Mouse (Mus musculus): ENCODE data around the gene Olfr1230. TPM values are rescaled to one million over a fixed set of nuclear protein-coding genes. Genes with fewer than 3 reads are reported as not detected.

The Olfr1230 gene
- total RNA-seq (2015; ENCODE audit: low replicate concordance) (not detected in 2 replicates), total RNA-seq (2017; ENCODE audit: low replicate concordance) (not detected in 2 replicates)

DNA sequence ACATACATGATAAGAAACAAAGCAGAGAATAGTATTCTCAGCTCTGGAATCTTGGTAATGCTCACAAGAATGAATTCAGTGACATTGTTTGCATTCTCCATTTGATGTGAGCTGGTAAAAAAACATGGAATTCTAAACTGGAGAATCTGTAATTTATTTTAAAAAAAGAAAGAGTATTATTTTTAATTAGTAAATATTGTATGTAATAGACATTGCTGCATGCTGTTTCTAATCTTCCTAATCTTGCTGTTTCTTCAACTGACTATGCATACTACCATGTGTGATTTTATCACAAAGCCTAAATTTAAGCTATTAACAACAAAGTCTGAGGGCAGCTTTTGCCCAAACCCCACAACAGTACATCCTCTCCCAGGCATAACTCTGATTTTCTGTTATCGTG, at the start of gene Olfr1230:
TSS of gene Olfr1230 (minus strand) at position 101 of the 400 bp plus-strand sequence.
- ATAC-seq (replicated peaks; ENCODE audit: low FRiP score, poor library complexity, severe bottlenecking), result no peak

- ATAC-seq (replicated peaks; ENCODE audit: low FRiP score, poor library complexity, severe bottlenecking), result no peak
Observed at GRCm38 (mm10) chr2:89342298-89342697, 45.2 kb upstream of the Olfr1230 start, which contains the start of gene Olfr1233. Olfr1233 (minus strand) TSS chr2:89342398.

DNA sequence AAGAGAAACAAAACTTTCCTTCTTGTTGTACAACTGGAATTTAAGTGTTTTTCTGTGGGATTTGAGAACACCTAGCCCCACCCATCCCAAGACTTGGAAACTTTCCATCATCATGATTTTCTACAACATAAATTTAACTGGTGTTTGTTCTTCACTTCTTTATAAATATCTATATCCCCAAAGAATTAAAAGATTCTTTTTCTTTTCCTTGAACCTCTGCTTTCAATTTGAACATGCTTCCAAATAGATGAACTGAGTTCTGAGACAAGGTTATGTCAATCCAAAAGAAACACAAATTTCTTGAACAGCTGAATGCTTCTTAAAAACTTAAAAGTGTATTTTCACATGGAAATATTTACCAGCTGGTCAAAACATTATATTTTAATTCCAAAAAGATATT, 32.5 kb upstream of the Olfr1230 start, which contains the start of gene Olfr1232:
TSS of gene Olfr1232 (minus strand) at position 101 of the 400 bp plus-strand sequence.
- ATAC-seq (replicated peaks; ENCODE audit: low FRiP score, poor library complexity, severe bottlenecking), result no peak

DNA sequence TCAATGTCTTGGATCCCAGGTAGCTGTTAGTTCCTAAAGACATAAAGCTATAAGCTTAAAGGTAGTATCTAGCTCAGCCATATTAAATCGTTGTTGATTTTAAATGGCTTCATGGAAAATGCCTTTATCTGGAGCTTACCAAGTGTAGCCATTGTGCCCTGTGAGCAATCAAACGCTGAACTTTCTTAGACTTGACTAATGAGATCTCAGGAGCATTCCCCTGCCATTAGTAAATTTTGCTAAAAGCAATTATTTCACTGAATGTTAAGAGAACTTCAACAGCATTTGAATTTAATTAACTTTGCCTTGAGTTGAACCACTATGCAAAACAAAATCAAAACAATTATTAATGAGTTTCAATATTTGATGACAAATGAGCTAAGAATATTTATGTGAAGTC, 9.9 kb upstream of the Olfr1230 start, which contains the start of gene Olfr1231:
TSS of gene Olfr1231 (minus strand) at position 101 of the 400 bp plus-strand sequence.
- ATAC-seq (replicated peaks; ENCODE audit: low FRiP score, poor library complexity, severe bottlenecking), result no peak

DNA sequence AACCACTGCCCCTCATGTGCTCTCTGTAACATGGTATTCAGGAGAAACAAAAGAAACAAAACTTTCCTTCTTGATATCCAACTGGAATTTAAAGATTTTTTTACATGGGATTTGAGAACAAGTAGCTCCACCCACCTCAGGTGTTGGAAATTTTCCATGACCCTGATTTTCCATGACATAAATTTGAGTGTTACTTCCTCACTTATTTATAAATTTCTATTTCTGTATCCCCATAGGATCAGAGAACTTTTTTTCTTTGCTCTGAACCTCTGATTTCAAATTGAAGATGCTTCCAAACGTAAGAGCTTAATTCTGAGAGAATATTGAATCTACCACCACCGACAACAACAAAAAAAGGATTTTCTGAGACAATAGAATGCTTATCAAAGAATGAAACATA, 9.2 kb downstream of the Olfr1230 start, which contains the start of gene Olfr1229:
TSS of gene Olfr1229 (minus strand) at position 101 of the 400 bp plus-strand sequence.
- ATAC-seq (replicated peaks; ENCODE audit: low FRiP score, poor library complexity, severe bottlenecking), result no peak

- no peak for ATAC-seq (replicated peaks; ENCODE audit: low FRiP score, poor library complexity, severe bottlenecking)
Observed at GRCm38 (mm10) chr2:89253962-89254361, 43.1 kb downstream of the Olfr1230 start, which contains the start of gene Olfr1228. Olfr1228 (minus strand) TSS chr2:89254062.

Other genes starting within 250 kb of the Olfr1230 start
- not detected in 2 replicates for gene Olfr1218, start 236.1 kb downstream of the Olfr1230 start, total RNA-seq (2015; ENCODE audit: low replicate concordance)
- gene Olfr1218, start 236.1 kb downstream of the Olfr1230 start, total RNA-seq (2017; ENCODE audit: low replicate concordance), result not detected in 2 replicates
- gene Olfr1219, start 213.8 kb downstream of the Olfr1230 start, total RNA-seq (2015; ENCODE audit: low replicate concordance), result not detected in 2 replicates
- not detected in 2 replicates for gene Olfr1219, start 213.8 kb downstream of the Olfr1230 start, total RNA-seq (2017; ENCODE audit: low replicate concordance)
- gene Olfr1220, start 190.4 kb downstream of the Olfr1230 start, total RNA-seq (2015; ENCODE audit: low replicate concordance), result not detected in 2 replicates
- gene Olfr1220, start 190.4 kb downstream of the Olfr1230 start, total RNA-seq (2017; ENCODE audit: low replicate concordance), result not detected in 2 replicates
- not detected in 2 replicates for gene Olfr1221, start 180.0 kb downstream of the Olfr1230 start, total RNA-seq (2015; ENCODE audit: low replicate concordance)
- not detected in 2 replicates for gene Olfr1221, start 180.0 kb downstream of the Olfr1230 start, total RNA-seq (2017; ENCODE audit: low replicate concordance)
- gene Olfr1222, start 164.2 kb downstream of the Olfr1230 start, total RNA-seq (2015; ENCODE audit: low replicate concordance), result not detected in 2 replicates
- gene Olfr1222, start 164.2 kb downstream of the Olfr1230 start, total RNA-seq (2017; ENCODE audit: low replicate concordance), result not detected in 2 replicates
- gene Olfr1223, start 145.7 kb downstream of the Olfr1230 start, total RNA-seq (2015; ENCODE audit: low replicate concordance), result not detected in 2 replicates
- not detected in 2 replicates for gene Olfr1223, start 145.7 kb downstream of the Olfr1230 start, total RNA-seq (2017; ENCODE audit: low replicate concordance)
- gene Olfr1224-ps1, start 133.2 kb downstream of the Olfr1230 start, total RNA-seq (2015; ENCODE audit: low replicate concordance), result not detected in 2 replicates
- gene Olfr1224-ps1, start 133.2 kb downstream of the Olfr1230 start, total RNA-seq (2017; ENCODE audit: low replicate concordance), result not detected in 2 replicates
- gene Olfr1225, start 122.6 kb downstream of the Olfr1230 start, total RNA-seq (2015; ENCODE audit: low replicate concordance), result not detected in 2 replicates
- not detected in 2 replicates for gene Olfr1225, start 122.6 kb downstream of the Olfr1230 start, total RNA-seq (2017; ENCODE audit: low replicate concordance)
- not detected in 2 replicates for gene Olfr1226, start 97.2 kb downstream of the Olfr1230 start, total RNA-seq (2015; ENCODE audit: low replicate concordance)
- not detected in 2 replicates for gene Olfr1226, start 97.2 kb downstream of the Olfr1230 start, total RNA-seq (2017; ENCODE audit: low replicate concordance)
- gene Olfr1228, start 43.2 kb downstream of the Olfr1230 start, total RNA-seq (2015; ENCODE audit: low replicate concordance), result not detected in 2 replicates
- not detected in 2 replicates for gene Olfr1228, start 43.2 kb downstream of the Olfr1230 start, total RNA-seq (2017; ENCODE audit: low replicate concordance)
- not detected in 2 replicates for gene Olfr1229, start 9.3 kb downstream of the Olfr1230 start, total RNA-seq (2015; ENCODE audit: low replicate concordance)
- gene Olfr1229, start 9.3 kb downstream of the Olfr1230 start, total RNA-seq (2017; ENCODE audit: low replicate concordance), result not detected in 2 replicates
- gene Olfr1231, start 9.8 kb upstream of the Olfr1230 start, total RNA-seq (2015; ENCODE audit: low replicate concordance), result not detected in 2 replicates
- not detected in 2 replicates for gene Olfr1231, start 9.8 kb upstream of the Olfr1230 start, total RNA-seq (2017; ENCODE audit: low replicate concordance)
- not detected in 2 replicates for gene Olfr1232, start 32.4 kb upstream of the Olfr1230 start, total RNA-seq (2015; ENCODE audit: low replicate concordance)
- gene Olfr1232, start 32.4 kb upstream of the Olfr1230 start, total RNA-seq (2017; ENCODE audit: low replicate concordance), result not detected in 2 replicates
- not detected in 2 replicates for gene Olfr1233, start 45.1 kb upstream of the Olfr1230 start, total RNA-seq (2015; ENCODE audit: low replicate concordance)
- not detected in 2 replicates for gene Olfr1233, start 45.1 kb upstream of the Olfr1230 start, total RNA-seq (2017; ENCODE audit: low replicate concordance)
- not detected in 2 replicates for gene Olfr1234, start 67.6 kb upstream of the Olfr1230 start, total RNA-seq (2015; ENCODE audit: low replicate concordance)
- gene Olfr1234, start 67.6 kb upstream of the Olfr1230 start, total RNA-seq (2017; ENCODE audit: low replicate concordance), result not detected in 2 replicates
- not detected in 2 replicates for gene Olfr1238, start 112.4 kb upstream of the Olfr1230 start, total RNA-seq (2015; ENCODE audit: low replicate concordance)
- gene Olfr1238, start 112.4 kb upstream of the Olfr1230 start, total RNA-seq (2017; ENCODE audit: low replicate concordance), result not detected in 2 replicates
- gene Olfr1239, start 123.1 kb upstream of the Olfr1230 start, total RNA-seq (2015; ENCODE audit: low replicate concordance), result not detected in 2 replicates
- not detected in 2 replicates for gene Olfr1239, start 123.1 kb upstream of the Olfr1230 start, total RNA-seq (2017; ENCODE audit: low replicate concordance)
- not detected in 2 replicates for gene Olfr1240, start 145.7 kb upstream of the Olfr1230 start, total RNA-seq (2015; ENCODE audit: low replicate concordance)
- gene Olfr1240, start 145.7 kb upstream of the Olfr1230 start, total RNA-seq (2017; ENCODE audit: low replicate concordance), result not detected in 2 replicates
- gene Olfr1241, start 189.9 kb upstream of the Olfr1230 start, total RNA-seq (2015; ENCODE audit: low replicate concordance), result not detected in 2 replicates
- gene Olfr1241, start 189.9 kb upstream of the Olfr1230 start, total RNA-seq (2017; ENCODE audit: low replicate concordance), result not detected in 2 replicates
- gene Olfr1242, start 201.1 kb upstream of the Olfr1230 start, total RNA-seq (2015; ENCODE audit: low replicate concordance), result not detected in 2 replicates
- not detected in 2 replicates for gene Olfr1242, start 201.1 kb upstream of the Olfr1230 start, total RNA-seq (2017; ENCODE audit: low replicate concordance)
- gene Olfr1243, start 234.2 kb upstream of the Olfr1230 start, total RNA-seq (2015; ENCODE audit: low replicate concordance), result not detected in 2 replicates
- not detected in 2 replicates for gene Olfr1243, start 234.2 kb upstream of the Olfr1230 start, total RNA-seq (2017; ENCODE audit: low replicate concordance)

Measured in erythroid progenitor cell, adult 5-6 weeks (primary cell).